ENCODE assay signal across 20 mouse cellular contexts in the genomic region with DNA sequence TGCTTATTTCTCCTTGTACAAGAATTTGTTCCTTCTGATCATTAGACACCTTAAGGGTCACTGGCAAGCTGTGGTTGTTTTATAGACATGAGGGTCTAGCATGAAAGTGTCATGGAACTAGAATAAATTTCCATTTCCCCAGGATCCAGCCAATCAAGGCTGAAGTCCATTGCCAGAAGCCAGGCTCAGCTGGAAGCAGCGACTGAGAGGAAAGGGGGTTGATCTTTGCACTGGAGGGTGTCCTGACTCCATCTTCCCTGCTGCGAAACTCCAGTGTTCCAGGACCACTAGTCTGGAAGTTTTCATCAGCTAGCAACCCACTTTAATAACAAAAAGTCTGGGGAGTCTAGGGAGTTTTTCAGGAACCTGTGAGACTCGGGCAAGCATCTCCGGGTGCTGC.
DNase-seq lines count a peak whose midpoint lies in the region; ATAC-seq lines count a peak whose summit lies in the region.
"Had no signal": no experiment of that assay in that cellular context is flagged by ENCODE, and none has a peak within 500 bp of the region (broad histone marks: within the 10 kb centered on the region; RNA-seq: fewer than 3 reads in every experiment).

No protein-coding gene starts in this region.

- H3K9me3 ChIP-seq in kidney, embryonic 14.5 days (ENCODE audit: control insufficient read depth, low read length), result no peaks in the 10 kb centered on the region
- H3K9me3 ChIP-seq in neural tube, embryonic 15.5 days (replicated peaks), result 0 out of 2 replicates have a peak, but pooled peaks cover 6% of the 10 kb centered on the region
- no peaks in the 10 kb centered on the region for H3K9me3 ChIP-seq in intestine, embryonic 16.5 days (ENCODE audit: control insufficient read depth, low read length)
- H3K9me3 ChIP-seq in stomach, embryonic 16.5 days (replicated peaks; ENCODE audit: control insufficient read depth, low read length), result no peaks in the 10 kb centered on the region
- H3K9me3 ChIP-seq: forebrain, embryonic 12.5 days; hindbrain, embryonic 13.5 days; neural tube, embryonic 12.5 days had no signal

- WGBS in kidney, embryonic 14.5 days, result 60% methylated on average over 4 of the region's 4 CpGs
- WGBS in neural tube, embryonic 15.5 days, result 82% methylated on average over 4 of the region's 4 CpGs
- 54% methylated on average over 4 of the region's 4 CpGs for WGBS in intestine, embryonic 16.5 days
- WGBS in stomach, embryonic 16.5 days, result 63% methylated on average over 4 of the region's 4 CpGs

- no peaks in the 10 kb centered on the region for H3K27me3 ChIP-seq in kidney, embryonic 14.5 days (ENCODE audit: control insufficient read depth, insufficient read depth, low read length)
- H3K27me3 ChIP-seq in neural tube, embryonic 15.5 days (replicated peaks), result no peaks in the 10 kb centered on the region
- H3K27me3 ChIP-seq in intestine, embryonic 16.5 days (replicated peaks; ENCODE audit: control insufficient read depth, insufficient read depth, low read length), result no peaks in the 10 kb centered on the region
- H3K27me3 ChIP-seq in stomach, embryonic 16.5 days (ENCODE audit: control insufficient read depth, insufficient read depth, low read length), result no peaks in the 10 kb centered on the region
- H3K27me3 ChIP-seq: CH12.LX; forebrain, embryonic 12.5 days; hindbrain, embryonic 13.5 days; neural tube, embryonic 12.5 days had no signal

- H3K9ac ChIP-seq in kidney, embryonic 14.5 days (ENCODE audit: low read depth, low read length), result no peak overlapping the region
- no peak overlapping the region for H3K9ac ChIP-seq in neural tube, embryonic 15.5 days (replicated peaks)
- no peak overlapping the region for H3K9ac ChIP-seq in intestine, embryonic 16.5 days (ENCODE audit: low read depth, low read length)
- H3K9ac ChIP-seq in stomach, embryonic 16.5 days (ENCODE audit: low read length), result no peak overlapping the region
- H3K9ac ChIP-seq: forebrain, embryonic 12.5 days; hindbrain, embryonic 13.5 days; neural tube, embryonic 12.5 days had no signal

- no peaks in the 10 kb centered on the region for H3K36me3 ChIP-seq in kidney, embryonic 14.5 days (ENCODE audit: control insufficient read depth, insufficient read depth, low read length)
- no peaks in the 10 kb centered on the region for H3K36me3 ChIP-seq in neural tube, embryonic 15.5 days
- H3K36me3 ChIP-seq in intestine, embryonic 16.5 days (ENCODE audit: control insufficient read depth, insufficient read depth, low read length), result no peaks in the 10 kb centered on the region
- no peaks in the 10 kb centered on the region for H3K36me3 ChIP-seq in stomach, embryonic 16.5 days (ENCODE audit: control insufficient read depth, insufficient read depth, low read length)
- H3K36me3 ChIP-seq: forebrain, embryonic 12.5 days; hindbrain, embryonic 13.5 days; neural tube, embryonic 12.5 days had no signal

- no peak for ATAC-seq in kidney, embryonic 14.5 days (ENCODE audit: low FRiP score, low TSS enrichment)
- no peak for ATAC-seq in neural tube, embryonic 15.5 days (ENCODE audit: low FRiP score)
- no peak for ATAC-seq in intestine, embryonic 16.5 days
- ATAC-seq in stomach, embryonic 16.5 days (ENCODE audit: insufficient read depth, low FRiP score), result no peak
- ATAC-seq: lung, postnatal 0 days had no signal

- H3K4me3 ChIP-seq in kidney, embryonic 14.5 days (ENCODE audit: low read length), result no peak overlapping the region
- no peak overlapping the region for H3K4me3 ChIP-seq in neural tube, embryonic 15.5 days (replicated peaks)
- peak overlapping the region; percentile 30; the same call in 1 of the 2 replicates for H3K4me3 ChIP-seq in intestine, embryonic 16.5 days (ENCODE audit: low read length)
- no peak overlapping the region for H3K4me3 ChIP-seq in stomach, embryonic 16.5 days (replicated peaks; ENCODE audit: low read length)
- H3K4me3 ChIP-seq: forebrain, embryonic 12.5 days; hindbrain, embryonic 13.5 days; left cerebral cortex, adult 2 months; neural tube, embryonic 12.5 days had no signal

- no peak for DNase-seq in kidney, postnatal 10 days
- no peak for DNase-seq in neural tube, embryonic 10.5 days (ENCODE audit: extremely low spot score, low spot score)
- DNase-seq in gastrocnemius, postnatal 25 days, result no peak
- no peak for DNase-seq in Muller cell, postnatal 12 days (ENCODE audit: inconsistent ontology term)
- DNase-seq: adrenal gland, postnatal 10 days; cerebellum, adult 11 months; cerebellum, postnatal 14 days; gastrocnemius, postnatal 14 days; kidney, adult 11 months; right cerebral cortex, postnatal 14 days had no signal

- peak overlapping the region; percentile 27 for H3K4me2 ChIP-seq in kidney, embryonic 14.5 days (replicated peaks; ENCODE audit: low read depth, low read length)
- peak overlapping the region; percentile 25; the same call in 1 of the 2 replicates for H3K4me2 ChIP-seq in neural tube, embryonic 15.5 days
- peak overlapping the region; percentile 39 for H3K4me2 ChIP-seq in intestine, embryonic 16.5 days (ENCODE audit: low read depth, low read length)
- H3K4me2 ChIP-seq in stomach, embryonic 16.5 days (ENCODE audit: low read depth, low read length), result peak overlapping the region; percentile 56; the same call in 1 of the 2 replicates
- H3K4me2 ChIP-seq: forebrain, embryonic 12.5 days; hindbrain, embryonic 13.5 days had no signal

- no peaks in the 10 kb centered on the region for H3K4me1 ChIP-seq in kidney, embryonic 14.5 days (ENCODE audit: control insufficient read depth, insufficient read depth, low read length)
- no peaks in the 10 kb centered on the region for H3K4me1 ChIP-seq in neural tube, embryonic 15.5 days
- no peaks in the 10 kb centered on the region for H3K4me1 ChIP-seq in intestine, embryonic 16.5 days (ENCODE audit: control insufficient read depth, insufficient read depth, low read length)
- H3K4me1 ChIP-seq in stomach, embryonic 16.5 days (ENCODE audit: control insufficient read depth, insufficient read depth, low read length), result no peaks in the 10 kb centered on the region
- H3K4me1 ChIP-seq: hindbrain, embryonic 13.5 days; neural tube, embryonic 12.5 days had no signal

- H3K27ac ChIP-seq in kidney, embryonic 14.5 days (ENCODE audit: low read depth, low read length), result no peak overlapping the region
- no peak overlapping the region for H3K27ac ChIP-seq in neural tube, embryonic 15.5 days (replicated peaks)
- H3K27ac ChIP-seq in intestine, embryonic 16.5 days (ENCODE audit: low read length), result no peak overlapping the region
- no peak overlapping the region for H3K27ac ChIP-seq in stomach, embryonic 16.5 days (ENCODE audit: low read length)
- H3K27ac ChIP-seq: forebrain, embryonic 12.5 days; hindbrain, embryonic 13.5 days; left cerebral cortex, adult 2 months; neural tube, embryonic 12.5 days had no signal
